Mouse (Mus musculus) adipocyte (in vitro differentiated cells): ENCODE data around the gene Ccdc141.
"Not testable (repeated sequence)": the region's sequence is repeated elsewhere in the genome, so short reads cannot be mapped to it uniquely, and the experiment has no call there.

Experiments used
- DNase-seq: peaks from one replicate; pipeline ENCODE4 v3.0.0-alpha.2; 2016; ENCODE audit warnings: low spot score

The Ccdc141 gene

DNA sequence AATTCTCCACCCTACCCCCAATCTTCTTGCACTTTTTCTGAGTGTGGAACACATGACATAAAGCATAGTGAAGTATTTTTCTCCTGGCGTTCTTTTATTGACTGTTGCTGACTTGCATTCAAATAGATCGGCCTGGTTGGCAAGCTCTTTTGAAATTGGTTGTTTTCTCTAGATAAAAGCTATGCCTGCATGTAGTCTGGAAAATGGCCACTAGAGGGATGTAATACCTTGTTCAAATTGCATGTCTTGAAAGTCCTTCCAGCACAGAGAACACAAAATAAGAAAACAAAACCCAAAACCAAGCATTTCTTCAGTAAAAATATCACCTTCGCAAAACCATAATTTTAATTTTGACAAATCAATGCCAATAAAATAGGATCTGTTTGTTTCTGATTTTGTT is 108.6 kb downstream of the Ccdc141 start:
- DNase-seq = peak; percentile 80

DNA sequence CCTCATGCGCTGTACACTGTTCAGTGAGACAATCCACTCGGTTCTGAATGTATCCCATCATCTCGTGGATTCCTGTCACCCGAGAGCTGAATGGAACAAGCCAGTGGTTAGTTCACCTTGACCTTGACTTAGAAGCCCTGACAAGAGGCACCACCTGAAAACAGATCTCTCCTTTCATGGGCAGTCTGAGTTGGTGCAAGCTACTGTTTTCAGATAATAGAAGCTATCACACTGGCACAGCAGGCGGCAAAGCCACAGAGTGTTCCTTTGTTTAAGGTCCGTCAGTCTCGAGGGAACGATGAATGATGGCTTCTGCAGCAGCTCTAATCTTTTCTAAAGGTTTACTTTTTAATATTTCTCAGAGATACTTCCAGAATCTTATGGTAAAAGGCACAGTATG is 110.8 kb downstream of the Ccdc141 start:
- no peak for DNase-seq

DNA sequence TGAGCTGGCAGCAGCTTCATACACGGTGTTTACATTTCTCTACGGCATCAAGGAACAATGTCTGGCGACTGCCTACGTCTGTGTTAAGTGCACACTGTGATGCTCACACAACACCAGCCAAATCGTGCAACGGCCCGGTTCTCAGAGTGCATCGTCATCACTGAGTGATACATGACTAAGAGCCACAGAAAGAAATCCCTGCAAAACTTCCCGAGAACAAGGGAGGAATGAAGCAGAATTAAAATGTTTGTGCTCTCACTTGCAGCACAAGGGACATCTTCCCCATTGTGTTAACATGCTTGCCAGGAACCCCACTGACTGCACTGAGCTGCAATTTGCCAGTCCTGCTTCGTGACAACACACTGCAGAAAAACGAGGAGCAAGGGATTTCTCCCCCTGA is 114.1 kb downstream of the Ccdc141 start:
- no peak for DNase-seq

DNA sequence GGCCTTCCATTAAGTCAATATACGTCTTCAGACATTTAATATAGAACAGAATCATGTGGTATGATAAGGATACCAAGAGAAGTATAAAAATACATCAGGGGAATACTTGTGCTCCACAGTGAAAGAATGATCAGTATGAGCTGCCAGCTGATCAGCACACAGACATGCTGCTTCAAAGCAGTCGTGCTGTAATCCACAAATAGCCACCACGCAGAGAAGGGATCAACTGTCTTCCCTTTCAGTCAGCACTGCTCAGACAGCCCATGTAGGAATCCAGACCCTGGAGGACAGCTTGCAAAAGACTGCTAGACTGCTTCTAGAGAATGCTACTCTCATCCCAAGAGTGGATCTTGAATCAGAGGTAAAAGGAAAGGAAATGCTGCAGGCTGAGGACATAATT is 127.5 kb downstream of the Ccdc141 start:
- DNase-seq = no peak

DNA sequence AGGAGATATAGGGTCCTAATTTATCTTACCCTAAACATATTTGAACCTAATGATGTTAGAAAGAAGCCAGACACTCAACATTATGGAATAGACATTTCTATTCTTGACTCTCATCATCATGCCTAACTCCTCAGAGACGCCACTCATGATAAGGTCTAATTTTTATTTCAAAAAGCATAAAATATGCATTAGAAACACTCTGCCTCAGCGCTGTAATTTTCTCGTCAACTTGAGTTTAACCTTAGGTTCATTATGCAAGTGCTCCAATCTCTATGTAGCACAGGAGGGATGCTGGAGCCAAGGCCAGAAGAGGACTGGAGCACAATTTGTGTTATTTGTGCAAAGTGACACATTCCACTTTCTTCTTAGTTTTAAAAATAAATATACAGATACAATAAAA is 130.8 kb downstream of the Ccdc141 start:
- DNase-seq = no peak

DNA sequence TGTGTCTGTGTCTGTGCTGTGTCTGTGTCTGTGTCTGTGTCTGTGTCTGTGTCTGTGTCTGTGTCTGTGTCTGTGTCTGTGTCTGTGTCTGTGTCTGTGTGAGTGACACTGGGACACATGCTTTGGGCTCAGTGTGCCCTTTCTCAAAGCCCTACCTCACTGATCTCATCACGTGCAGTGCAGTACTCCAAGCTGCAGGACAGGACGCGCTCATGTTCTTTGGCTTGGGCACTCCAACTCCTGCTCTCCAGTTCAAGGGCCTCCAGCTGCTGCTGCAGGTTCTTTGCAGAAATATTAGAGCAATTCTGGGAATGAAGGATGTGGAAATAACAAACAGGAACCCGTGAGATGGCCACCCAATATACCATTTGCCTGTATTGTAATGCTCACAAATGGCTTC is 131.2 kb downstream of the Ccdc141 start:
- DNase-seq = no peak

DNA sequence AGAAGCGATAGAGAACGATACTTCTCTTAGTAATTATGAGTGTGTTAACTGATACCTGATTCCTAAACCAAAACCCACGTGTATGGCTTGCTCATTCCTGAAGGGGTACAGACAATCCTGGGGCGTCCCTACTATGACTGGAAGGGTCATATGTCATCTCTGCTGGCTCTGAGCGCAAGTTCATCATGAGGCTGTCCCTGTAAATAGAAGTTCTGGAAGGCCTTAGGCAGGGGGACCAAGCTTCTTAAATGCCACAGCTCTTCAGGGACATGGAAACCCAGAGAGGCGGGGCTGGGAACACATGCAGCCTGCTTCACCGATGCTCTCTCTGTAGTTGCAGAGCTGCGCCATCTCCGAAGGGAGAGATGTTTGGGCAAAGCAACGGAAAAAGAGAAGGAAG is 133.2 kb downstream of the Ccdc141 start:
- no peak for DNase-seq

DNA sequence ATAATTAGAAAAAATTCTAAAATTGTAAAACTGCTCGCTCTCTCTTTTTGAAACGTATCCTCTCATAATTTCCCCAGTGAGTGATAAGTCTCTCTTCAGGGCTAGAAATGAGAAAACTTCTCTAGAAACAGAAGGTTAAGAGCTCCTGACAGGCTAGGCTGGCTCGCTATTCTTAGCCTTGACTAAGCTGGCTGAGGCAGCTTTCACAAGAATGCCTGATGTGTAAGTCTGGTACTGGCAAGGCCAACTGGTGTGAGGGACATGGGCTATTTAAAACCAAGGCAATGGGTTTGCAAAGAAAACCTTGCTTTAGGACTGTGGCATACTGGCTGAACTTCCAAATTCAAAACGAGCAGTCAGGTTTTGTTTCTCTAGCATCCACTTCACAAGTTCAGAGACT is 136.3 kb downstream of the Ccdc141 start:
- DNase-seq = no peak

DNA sequence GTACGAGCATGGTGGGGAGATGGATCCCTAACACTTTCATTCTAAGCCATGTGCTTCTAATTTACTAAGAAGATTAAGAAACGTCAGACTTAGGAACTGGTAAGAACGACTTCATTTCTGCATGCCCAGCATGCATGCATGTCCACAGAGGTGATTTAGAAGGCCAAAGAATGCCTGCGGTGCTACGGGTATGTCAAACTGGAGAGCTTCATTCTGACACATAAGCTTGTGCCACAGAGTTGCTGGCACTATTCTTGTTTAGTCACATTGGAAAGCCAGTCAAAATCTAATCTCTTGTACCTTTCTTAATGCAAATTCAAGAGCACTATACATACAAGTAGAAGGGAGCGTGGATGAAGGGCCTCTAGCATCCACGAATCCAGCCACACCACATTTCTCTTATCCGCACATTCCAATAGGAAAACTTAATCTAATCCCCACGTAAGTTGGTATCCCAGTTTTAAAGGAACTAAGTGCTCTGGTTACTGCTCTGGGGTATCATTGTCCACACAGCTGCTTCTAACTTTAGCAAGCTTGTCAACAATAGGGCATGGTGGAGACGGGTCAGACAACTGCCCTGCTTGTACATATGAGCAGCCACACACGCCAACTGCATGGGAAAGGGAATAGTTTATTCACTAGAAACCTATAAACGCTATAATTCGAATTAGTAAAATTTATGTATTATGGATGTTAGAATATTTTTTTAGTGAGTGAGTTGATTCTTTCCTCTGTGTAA is 136.9 kb downstream of the Ccdc141 start:
- DNase-seq = no peak

DNA sequence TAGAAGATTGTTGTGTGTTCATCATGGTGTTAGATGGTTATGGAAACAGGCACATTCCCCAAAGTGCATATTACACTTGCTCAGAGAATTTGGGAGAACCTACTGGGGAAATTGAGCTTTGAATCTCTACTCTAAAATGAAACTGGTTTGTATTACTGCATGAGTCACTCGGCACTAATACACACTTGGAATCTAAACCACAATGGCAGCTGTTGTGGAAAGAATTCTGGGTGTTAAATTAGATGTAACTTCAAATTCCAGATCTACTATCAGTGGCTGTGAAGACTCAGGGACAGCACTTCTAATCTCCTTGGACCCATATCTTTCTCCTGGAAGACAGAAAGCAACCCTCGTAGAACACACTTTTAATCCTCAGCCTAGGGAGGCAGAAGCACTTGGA is 149.8 kb downstream of the Ccdc141 start:
- DNase-seq = peak; percentile 3

DNA sequence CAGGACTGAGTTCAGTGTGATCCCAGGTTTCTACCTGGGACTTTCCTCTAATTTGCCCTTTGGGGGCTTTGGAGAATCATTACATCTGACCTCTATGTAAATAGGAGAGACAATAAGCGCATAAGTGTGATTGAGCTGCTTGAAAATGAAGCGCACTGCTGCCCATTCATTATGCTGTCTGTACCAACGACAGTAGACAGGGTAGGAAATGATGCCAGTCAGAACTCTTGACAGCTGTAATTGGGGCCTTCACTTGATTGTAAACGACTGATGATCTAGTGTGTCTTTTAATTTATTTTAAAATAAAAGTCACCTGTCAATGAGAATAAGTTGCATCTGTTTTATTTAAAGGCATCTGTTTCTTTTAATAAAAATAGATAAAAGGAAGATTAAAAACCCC is 152.7 kb downstream of the Ccdc141 start:
- DNase-seq = no peak

DNA sequence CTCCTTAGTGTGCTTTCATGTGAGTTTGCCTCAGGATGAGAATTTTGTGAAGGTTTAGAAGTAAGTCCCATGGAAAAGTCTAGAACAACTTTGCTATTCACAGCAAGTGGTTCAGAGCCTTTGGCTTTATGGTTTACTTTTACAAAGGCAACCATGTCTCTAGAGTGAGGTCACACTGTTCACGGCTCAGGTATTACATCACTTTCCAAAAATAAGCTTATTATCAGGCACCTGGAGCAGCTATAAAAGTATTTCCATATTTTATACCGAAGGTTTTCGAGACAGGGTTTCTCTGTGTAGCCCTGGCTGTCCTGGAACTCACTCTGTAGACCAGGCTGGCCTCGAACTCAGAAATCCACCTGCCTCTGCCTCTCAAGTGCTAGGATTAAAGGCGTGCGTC is 157.0 kb downstream of the Ccdc141 start:
- DNase-seq = not testable (repeated sequence)

DNA sequence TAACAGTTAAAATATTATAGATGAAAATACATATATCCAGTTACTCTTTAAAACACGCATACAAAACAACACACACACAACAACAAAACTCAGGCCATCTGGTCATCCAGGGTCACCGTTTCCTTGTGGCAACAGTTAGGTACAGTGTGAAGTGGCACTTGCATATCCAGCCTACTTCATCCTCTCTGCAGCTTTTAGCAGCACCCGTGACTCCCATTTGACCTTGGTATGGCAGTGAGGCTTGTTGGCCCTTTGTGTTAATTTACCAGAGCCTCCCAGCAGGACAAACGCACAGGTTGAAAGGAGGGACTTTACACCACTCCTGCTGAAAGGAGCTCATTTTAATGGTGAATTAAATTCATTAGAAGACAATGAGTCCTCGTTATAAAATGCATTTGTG is 158.5 kb downstream of the Ccdc141 start:
- DNase-seq = no peak

DNA sequence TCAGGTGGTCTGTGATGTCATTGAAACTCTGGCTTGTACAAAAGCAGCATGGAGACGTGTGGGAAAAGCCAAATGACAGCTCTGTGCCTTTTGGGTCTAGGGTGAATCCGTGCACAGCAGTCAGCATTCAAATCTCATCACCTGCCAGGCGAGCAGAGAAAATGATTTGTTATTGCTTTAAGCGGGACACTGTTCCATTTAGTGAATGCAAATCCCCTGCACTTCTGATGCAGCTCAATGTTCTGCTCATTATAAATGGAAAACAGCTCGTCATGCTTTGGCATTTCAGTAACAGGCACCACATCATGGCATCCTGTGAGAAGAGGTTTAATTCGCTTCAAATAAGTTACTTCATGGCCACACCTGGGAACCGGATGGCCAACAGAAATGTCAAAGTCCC is 163.4 kb downstream of the Ccdc141 start:
- no peak for DNase-seq

DNA sequence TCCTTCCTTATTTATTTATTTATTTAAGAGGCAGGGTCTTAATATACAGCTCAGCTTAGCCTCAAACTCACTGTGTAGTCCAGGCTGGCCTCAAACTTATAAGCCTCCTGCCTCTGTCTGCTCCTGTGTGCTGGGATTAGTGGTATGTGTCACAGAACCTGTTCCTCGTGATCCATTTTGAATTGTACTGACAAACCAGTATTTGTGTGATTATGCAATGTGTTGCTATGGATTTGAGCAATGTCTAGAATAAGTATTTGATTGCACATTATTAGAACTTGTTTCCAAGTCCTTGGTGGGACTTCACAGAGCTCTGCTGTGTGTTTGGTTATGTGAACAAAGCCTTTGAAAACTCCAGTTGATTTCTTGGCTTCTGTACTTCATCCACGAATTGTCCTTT is 167.3 kb downstream of the Ccdc141 start:
- no peak for DNase-seq

DNA sequence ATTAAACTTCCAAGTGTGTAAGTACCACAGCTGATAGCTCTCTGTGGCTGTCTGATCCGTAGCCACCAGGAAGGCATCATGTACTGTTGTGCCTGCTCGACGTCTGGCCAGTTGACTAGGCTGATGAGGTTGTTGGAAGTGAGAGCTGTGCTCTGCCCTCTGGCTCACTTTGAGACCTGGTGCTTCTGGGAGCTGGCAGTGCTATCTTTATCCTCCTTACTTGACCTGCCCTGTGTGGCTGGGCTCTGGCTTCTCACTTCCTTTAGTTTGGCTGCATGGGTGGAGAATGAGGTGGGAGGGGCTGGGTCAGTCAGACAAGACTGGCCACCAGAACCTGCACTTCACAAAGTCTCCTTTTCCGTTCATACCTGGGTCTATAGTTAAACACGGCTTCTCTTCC is 172.1 kb downstream of the Ccdc141 start:
- DNase-seq = no peak

DNA sequence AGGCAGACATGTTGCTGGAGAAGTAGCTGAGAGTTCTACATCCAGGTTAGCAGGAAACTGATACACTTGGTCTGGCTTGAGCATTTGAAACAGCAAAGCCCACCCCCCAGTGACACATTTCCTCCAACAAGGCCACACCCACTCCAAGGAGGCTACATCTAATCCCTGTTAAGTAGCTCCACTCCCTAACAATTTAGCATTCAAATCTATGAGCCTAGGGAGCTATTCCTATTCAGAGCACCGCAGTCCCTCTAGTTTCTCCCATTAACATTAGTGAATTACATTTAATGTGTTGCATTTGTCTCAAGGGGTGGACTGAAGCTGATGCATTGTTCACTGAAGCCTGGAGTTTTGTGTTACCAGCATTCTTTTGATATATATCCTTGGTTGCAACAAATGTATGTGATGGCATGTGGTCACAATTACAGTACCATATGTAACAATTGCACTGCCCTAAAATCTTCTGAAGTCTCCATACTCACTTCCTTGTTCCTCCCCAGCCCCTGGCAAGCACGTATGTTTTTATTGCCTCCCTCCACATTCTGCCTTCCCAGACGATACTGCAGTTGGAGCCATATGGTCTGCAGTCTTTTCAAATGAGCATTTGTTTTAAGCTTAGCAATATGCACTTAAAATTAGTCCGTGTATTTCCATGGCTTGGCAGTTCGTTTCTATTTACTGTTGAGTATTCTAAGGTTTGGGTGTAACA is 177.8 kb downstream of the Ccdc141 start:
- no peak for DNase-seq

DNA sequence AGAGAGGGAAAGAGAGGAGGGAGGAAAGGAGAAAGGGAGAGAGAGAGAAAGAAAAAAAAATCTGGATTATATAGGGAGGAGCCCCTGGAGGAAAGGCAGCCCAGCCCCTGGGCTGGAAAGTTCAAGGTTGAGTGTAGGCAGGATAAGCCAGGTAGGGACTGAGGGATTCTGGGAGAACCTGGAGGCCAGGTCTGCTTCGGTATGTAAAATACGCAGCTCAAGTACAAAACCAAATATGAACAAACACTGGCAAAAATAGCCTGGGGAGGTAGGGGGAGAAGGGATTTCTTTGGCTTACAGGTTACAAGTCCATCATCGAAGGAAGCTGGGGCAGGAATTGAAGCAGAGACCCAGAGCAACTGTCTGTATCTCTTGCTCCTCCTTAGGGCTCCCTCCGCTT is 183.1 kb downstream of the Ccdc141 start:
- no peak for DNase-seq

DNA sequence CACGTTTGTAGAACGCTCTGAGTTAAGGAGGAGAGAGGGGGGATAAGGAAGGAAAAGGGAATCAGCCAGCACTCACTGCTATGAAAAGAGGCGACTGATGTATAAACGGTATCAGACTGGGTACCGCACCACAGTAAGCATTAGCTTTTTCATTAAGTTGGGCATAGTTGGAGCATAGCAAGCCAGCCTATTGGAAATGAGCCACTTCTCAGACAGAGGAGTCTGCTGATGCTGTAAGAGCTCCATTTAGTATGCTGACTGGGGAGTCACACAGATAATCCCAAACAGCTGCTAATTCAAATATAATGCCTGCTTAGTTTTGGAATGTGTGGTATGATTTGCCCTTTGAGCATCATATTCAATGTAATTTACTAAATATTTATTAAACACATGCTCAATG is 186.1 kb downstream of the Ccdc141 start:
- DNase-seq = no peak

DNA sequence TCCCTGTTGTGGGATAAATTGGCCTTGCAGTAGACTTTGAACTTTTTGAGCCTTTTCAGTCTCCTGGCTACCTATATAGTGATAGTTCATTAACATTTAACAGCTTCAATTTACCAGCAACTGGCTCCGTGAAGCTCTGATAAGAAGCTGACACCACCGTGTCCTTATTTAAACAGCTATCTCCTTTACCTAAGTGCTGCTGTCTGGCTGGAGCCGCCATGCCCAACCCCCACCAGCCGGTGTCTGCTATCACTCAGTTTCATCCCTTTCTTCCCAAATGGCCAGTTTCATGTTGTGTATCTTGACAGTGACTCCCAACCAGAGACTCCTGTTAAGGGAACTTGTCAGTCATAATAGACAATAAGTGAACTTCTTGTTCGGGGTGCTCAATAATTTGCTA is 186.8 kb downstream of the Ccdc141 start:
- DNase-seq = no peak

DNA sequence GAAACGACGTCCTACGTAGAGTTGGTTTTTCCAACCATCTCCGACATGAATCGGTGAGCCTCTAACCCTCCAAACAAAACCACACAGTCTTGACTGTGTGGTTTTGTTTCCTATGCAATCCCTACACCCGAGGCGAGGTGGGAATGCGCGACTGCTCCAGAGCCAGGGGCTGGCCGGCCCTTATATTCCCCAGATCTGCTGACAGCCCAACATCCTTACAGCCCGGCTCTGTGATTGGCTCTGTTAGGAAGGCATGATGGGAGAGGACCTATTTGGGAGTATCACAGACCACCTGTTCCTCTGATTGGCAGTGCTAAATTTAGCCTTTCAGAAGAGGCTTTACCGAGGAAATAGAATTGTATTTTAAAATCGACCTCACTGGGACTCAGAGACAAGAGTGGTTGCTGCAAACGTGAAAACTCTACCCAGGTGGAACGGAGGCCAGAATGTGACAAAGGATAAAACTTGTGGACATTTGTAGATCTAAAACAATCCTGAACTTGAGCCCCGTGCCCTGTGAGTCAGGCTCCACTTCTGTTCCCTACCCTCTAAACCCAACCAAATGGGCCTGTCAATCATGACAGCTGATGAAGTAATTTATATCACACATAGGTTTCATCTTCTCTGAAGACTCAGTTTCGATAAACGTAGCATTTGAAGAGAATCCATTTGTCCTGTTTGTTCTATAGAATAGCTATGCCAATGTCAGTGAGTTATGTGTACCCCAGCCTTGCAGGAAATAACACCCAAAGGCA is 187.9 kb downstream of the Ccdc141 start, which contains the start of gene Ttn:
Ttn (minus strand) TSS at position 157 of the 755 bp plus-strand sequence.
- no peak for DNase-seq

DNA sequence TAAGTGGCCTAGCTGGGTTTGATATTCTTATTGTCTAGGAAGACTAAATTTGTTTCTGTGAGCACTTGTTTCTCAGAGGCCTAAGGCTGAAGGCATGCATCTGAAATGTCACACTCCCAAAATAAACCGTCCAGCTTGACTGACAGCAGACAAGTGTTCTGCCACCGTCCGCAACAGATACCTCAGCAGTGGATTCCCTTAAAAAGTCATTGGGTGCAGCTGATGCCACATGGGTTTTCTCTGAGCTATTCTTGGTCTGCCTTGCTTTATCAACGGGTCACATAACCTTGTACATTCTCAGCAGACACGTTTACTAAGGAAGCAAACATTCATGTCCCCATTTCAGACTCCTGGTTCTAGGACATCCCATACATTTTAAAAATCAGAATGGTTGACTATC is 188.7 kb downstream of the Ccdc141 start:
- no peak for DNase-seq

DNA sequence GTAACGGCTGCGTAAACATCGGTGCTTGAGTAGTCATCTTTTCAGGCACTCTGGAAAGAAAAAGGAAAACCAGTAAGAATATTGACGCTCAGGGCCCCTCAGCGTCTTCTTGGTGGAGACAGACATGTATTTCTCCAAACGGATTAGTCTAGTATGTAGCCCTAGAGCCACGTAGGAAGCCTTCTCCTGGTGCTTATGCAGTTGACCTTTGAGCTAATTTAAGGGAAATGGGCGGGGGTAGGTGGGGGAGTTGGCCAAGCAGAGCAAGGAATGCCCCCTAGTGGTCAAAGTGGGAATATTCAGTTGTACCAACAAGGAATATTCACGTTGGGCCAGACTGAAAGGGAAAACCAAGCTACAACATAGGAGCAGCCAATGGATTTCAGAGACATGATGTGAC is 190.3 kb downstream of the Ccdc141 start:
- DNase-seq = peak; percentile 22
